8 mouse cellular contexts compared by ENCODE assay signal in the genomic region with DNA sequence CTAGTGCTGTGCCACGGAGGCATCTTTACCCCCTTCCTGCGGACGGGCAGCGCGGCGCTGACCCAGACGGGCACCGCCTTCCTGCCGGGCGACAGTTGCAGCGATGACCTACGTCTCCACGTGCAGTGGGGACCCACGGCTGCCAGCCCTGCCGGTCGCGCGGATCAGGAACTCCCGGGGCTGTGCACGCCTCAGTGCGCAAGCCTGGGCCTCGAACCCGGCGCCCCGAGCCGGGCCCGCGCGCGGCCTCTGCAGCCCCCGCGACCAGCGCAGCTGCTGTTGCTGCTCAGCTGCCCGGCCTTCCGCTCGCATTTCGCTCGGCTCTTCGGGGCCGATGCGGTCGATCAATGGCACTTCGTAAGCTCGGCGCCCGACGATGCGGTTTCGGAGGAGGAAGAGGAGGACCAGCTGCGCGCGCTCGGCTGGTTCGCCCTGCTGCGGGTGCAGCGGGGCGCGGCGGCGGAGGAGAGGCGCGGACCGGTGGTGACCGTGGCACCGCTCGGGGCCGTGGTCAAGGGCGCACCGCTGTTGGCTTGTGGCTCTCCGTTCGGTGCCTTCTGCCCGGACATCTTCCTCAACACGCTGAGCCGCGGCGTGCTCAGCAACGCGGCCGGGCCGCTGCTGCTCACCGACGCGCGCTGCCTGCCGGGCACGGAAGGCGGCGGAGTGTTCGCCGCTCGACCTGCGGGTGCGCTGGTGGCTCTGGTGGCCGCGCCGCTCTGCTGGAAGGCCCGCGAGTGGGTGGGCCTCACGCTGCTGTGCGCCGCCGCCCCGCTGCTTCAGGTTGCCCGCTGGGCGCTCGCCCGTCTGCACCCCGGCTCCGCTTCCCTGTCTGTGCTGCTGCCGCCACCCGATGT. TPM values are rescaled to one million over a fixed set of nuclear protein-coding genes. Genes with fewer than 3 reads are reported as not detected.
DNase-seq lines count a peak whose midpoint lies in the region; ATAC-seq lines count a peak whose summit lies in the region.

No protein-coding gene starts in this region.

- H3K27ac ChIP-seq in kidney, embryonic 16.5 days (ENCODE audit: low read length) = no peak overlapping the region; the same call in 1 of the 2 replicates
- peak overlapping the region; percentile 70 for H3K27ac ChIP-seq in midbrain, embryonic 14.5 days (replicated peaks; ENCODE audit: low read depth, low read length)

- peak; percentile 31 to 36 for DNase-seq in layer of hippocampus, postnatal 10 days (ENCODE audit: low spot score in 2 of 2)
- no peak for DNase-seq in layer of hippocampus, postnatal 25 days (ENCODE audit: extremely low spot score in 1 of 2, low spot score in 1 of 2)
- peak; percentile 51 for DNase-seq in R1 (ENCODE audit: low read depth, low spot score)
- peak; percentile 38 for DNase-seq in midbrain, embryonic 14.5 days
- peak; percentile 69 for DNase-seq in thymus, postnatal 4 days
- DNase-seq in gastrocnemius, adult 8-10 months (ENCODE audit: low spot score in 2 of 2) = no peak

- peak overlapping the region; percentile 98 for H3K4me2 ChIP-seq in kidney, embryonic 16.5 days (replicated peaks; ENCODE audit: low read depth, low read length)
- peak overlapping the region; percentile 100 for H3K4me2 ChIP-seq in midbrain, embryonic 14.5 days (ENCODE audit: low read length)

- peaks cover 38% of the 10 kb centered on the region for H3K4me1 ChIP-seq in erythroblast, embryonic 14.5 days (ENCODE audit: control insufficient read depth)
- peaks cover 14% of the 10 kb centered on the region for H3K4me1 ChIP-seq in kidney, embryonic 16.5 days (ENCODE audit: insufficient read depth, low read length)
- peaks cover 14% of the 10 kb centered on the region for H3K4me1 ChIP-seq in midbrain, embryonic 14.5 days (ENCODE audit: control insufficient read depth, insufficient read depth, low read length)

- no peaks in the 10 kb centered on the region for H3K27me3 ChIP-seq in erythroblast, embryonic 14.5 days (ENCODE audit: control insufficient read depth)
- H3K27me3 ChIP-seq in kidney, embryonic 16.5 days (ENCODE audit: insufficient read depth, low read length) = no peaks in the 10 kb centered on the region
- H3K27me3 ChIP-seq in midbrain, embryonic 14.5 days (ENCODE audit: control insufficient read depth, insufficient read depth, low read length) = no peaks in the 10 kb centered on the region

- peaks cover 58% of the 10 kb centered on the region for H3K36me3 ChIP-seq in erythroblast, embryonic 14.5 days (ENCODE audit: control insufficient read depth)
- peaks cover 32% of the 10 kb centered on the region for H3K36me3 ChIP-seq in kidney, embryonic 16.5 days (ENCODE audit: insufficient read depth, low read length)
- H3K36me3 ChIP-seq in midbrain, embryonic 14.5 days (ENCODE audit: control insufficient read depth, insufficient read depth, low read length) = peaks cover 29% of the 10 kb centered on the region

- no peaks in the 10 kb centered on the region for H3K9me3 ChIP-seq in erythroblast, embryonic 14.5 days (ENCODE audit: control insufficient read depth, low read length)
- H3K9me3 ChIP-seq in kidney, embryonic 16.5 days (ENCODE audit: low read length) = no peaks in the 10 kb centered on the region
- no peaks in the 10 kb centered on the region for H3K9me3 ChIP-seq in midbrain, embryonic 14.5 days (ENCODE audit: control insufficient read depth, low read length)

- under 1% methylated on average over 98 of the region's 111 CpGs for WGBS in kidney, embryonic 16.5 days
- under 1% methylated on average over 105 of the region's 111 CpGs for WGBS in midbrain, embryonic 14.5 days

- H3K4me3 ChIP-seq in erythroblast, embryonic 14.5 days (replicated peaks) = peak overlapping the region; percentile 73
- peak overlapping the region; percentile 83 for H3K4me3 ChIP-seq in kidney, embryonic 16.5 days (ENCODE audit: low read length)
- peak overlapping the region; percentile 96 for H3K4me3 ChIP-seq in midbrain, embryonic 14.5 days (replicated peaks; ENCODE audit: low read depth, low read length)

- peak overlapping the region; percentile 77 for H3K9ac ChIP-seq in kidney, embryonic 16.5 days (replicated peaks; ENCODE audit: low read length)
- peak overlapping the region; percentile 66 for H3K9ac ChIP-seq in midbrain, embryonic 14.5 days (replicated peaks; ENCODE audit: low read length)

- ATAC-seq in kidney, embryonic 16.5 days (ENCODE audit: low FRiP score, low TSS enrichment) = peak; percentile 40; the same call in 1 of the 2 replicates
- ATAC-seq in midbrain, embryonic 14.5 days (ENCODE audit: low FRiP score, low TSS enrichment) = peak; percentile 57

RNA-seq across cellular contexts. Expression of a gene that starts 0.6 kb away (rescaled TPM):
- 10 to 100 TPM; 30.8 to 34.4 TPM for total RNA-seq in layer of hippocampus, postnatal 10 days (2021)
- total RNA-seq in layer of hippocampus, postnatal 25 days (2021) = 10 to 100 TPM; 22.9 to 27.1 TPM
- 5.6 and 8.3 TPM in 2 replicates for polyA plus RNA-seq in erythroblast, embryonic 14.5 days (2012)
- 31.2 and 37.0 TPM in 2 replicates for polyA plus RNA-seq in kidney, embryonic 16.5 days (2015; fragmentation: Nextera tagmentation; extraction: Ambion mirVana)
- polyA plus RNA-seq in midbrain, embryonic 14.5 days (2014; fragmentation: Nextera tagmentation; extraction: Ambion mirVana) = 25.1 and 27.0 TPM in 2 replicates
- total RNA-seq in gastrocnemius, adult 8-10 months (2022) = 10 to 100 TPM; 12.6 to 16.1 (median 14.5) TPM

RNA-seq across cellular contexts. Expression of a gene that starts 15.8 kb away (rescaled TPM):
- 100 to 1,000 TPM; 127 TPM for total RNA-seq in layer of hippocampus, postnatal 10 days (2021)
- 100 to 1,000 TPM; 114 to 121 TPM for total RNA-seq in layer of hippocampus, postnatal 25 days (2021)
- polyA plus RNA-seq in erythroblast, embryonic 14.5 days (2012) = 2.9 and 4.1 TPM in 2 replicates
- polyA plus RNA-seq in kidney, embryonic 16.5 days (2015; fragmentation: Nextera tagmentation; extraction: Ambion mirVana) = 247 and 260 TPM in 2 replicates
- polyA plus RNA-seq in midbrain, embryonic 14.5 days (2014; fragmentation: Nextera tagmentation; extraction: Ambion mirVana) = 189 and 227 TPM in 2 replicates
- total RNA-seq in gastrocnemius, adult 8-10 months (2022) = 100 to 1,000 TPM; 119 to 156 (median 128) TPM

RNA-seq across cellular contexts. Expression of a gene that starts 19.1 kb away (rescaled TPM):
- total RNA-seq in layer of hippocampus, postnatal 10 days (2021) = 1 to 10 TPM; 6.6 to 8.8 TPM
- 1 to 10 TPM; 5.8 to 6.4 TPM for total RNA-seq in layer of hippocampus, postnatal 25 days (2021)
- 0.11 and 0.13 TPM in 2 replicates for polyA plus RNA-seq in erythroblast, embryonic 14.5 days (2012)
- 24.3 and 28.0 TPM in 2 replicates for polyA plus RNA-seq in kidney, embryonic 16.5 days (2015; fragmentation: Nextera tagmentation; extraction: Ambion mirVana)
- 5.8 and 7.0 TPM in 2 replicates for polyA plus RNA-seq in midbrain, embryonic 14.5 days (2014; fragmentation: Nextera tagmentation; extraction: Ambion mirVana)
- 10 to 100 TPM; 11.7 to 13.7 (median 12.5) TPM for total RNA-seq in gastrocnemius, adult 8-10 months (2022)

RNA-seq across cellular contexts. Expression of a gene that starts 47.6 kb away (rescaled TPM):
- 100 to 1,000 TPM; 117 to 126 TPM for total RNA-seq in layer of hippocampus, postnatal 10 days (2021)
- 100 to 1,000 TPM in 1 of 2 experiments, 10 to 100 TPM in 1; 99.5 to 110 TPM for total RNA-seq in layer of hippocampus, postnatal 25 days (2021)
- polyA plus RNA-seq in erythroblast, embryonic 14.5 days (2012) = 1.2 and 2.1 TPM in 2 replicates
- 179 and 180 TPM in 2 replicates for polyA plus RNA-seq in kidney, embryonic 16.5 days (2015; fragmentation: Nextera tagmentation; extraction: Ambion mirVana)
- polyA plus RNA-seq in midbrain, embryonic 14.5 days (2014; fragmentation: Nextera tagmentation; extraction: Ambion mirVana) = 205 and 216 TPM in 2 replicates
- 10 to 100 TPM; 52.1 to 64.3 (median 60.7) TPM for total RNA-seq in gastrocnemius, adult 8-10 months (2022)

Comparison
In these comparisons a context has a peak if more than half of its experiments do, and no peak if none do; other contexts are left out.
1. DNase-seq: peak in layer of hippocampus, postnatal 10 days (2 of 2), R1 (single experiment), midbrain, embryonic 14.5 days (single experiment) and thymus, postnatal 4 days (single experiment); none in layer of hippocampus, postnatal 25 days (0 of 2) and gastrocnemius, adult 8-10 months (0 of 2).
2. Peak in every context shown above with its lines, with median percentiles within 50 percentile points of each other: H3K4me3 ChIP-seq.